Mouse (Mus musculus): ENCODE data around the gene Dennd1a. TPM values are rescaled to one million over a fixed set of nuclear protein-coding genes. Genes with fewer than 3 reads are reported as not detected.

Dennd1a gene
- total and polyA plus RNA-seq, 2 experiments from 2014 or later = 16.7 to 52.1 TPM

DNA sequence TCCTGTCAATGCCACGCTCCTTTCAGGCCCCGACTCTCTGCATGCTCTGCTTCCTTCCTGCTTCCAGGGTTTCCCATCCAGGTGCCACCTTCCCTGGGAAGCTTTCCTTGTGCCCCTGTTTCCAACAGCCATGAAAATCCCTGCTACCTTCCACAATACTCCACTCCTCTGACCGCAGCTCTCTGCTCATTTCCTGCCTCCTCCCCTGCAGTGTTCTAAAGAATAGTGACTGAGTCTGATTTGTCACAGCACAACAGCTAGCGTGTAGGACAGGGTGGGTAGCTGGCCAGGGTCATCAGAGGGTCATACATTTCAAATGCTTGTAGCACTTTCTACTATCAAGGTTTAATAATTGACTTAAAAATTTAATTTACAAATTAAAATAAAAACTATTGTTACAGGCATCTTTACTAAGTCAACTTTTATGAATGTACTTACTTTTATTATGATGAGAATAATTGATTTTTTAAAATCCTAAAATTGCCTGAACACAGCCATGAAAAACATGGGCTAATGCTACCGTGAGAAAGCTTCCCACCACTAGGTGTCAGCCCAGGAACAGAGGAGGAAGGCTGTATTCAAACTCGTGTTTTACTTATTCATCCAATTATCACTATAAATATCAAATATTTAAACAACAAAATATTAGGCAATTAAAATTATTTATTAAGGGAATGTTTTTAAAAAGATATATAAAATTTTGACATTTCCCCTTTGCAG lies 361.6 kb downstream of the Dennd1a start:
- DNase-seq (peak; percentile 77), ATAC-seq (peak; percentile 80; the same call in 1 of the 2 replicates)
- H3K9me3 ChIP-seq (ENCODE audit: low read length) = no peaks in the 10 kb centered on the region
- no peaks in the 10 kb centered on the region for H3K4me1 ChIP-seq (ENCODE audit: insufficient read depth)
- no peak overlapping the region for H3K4me3 ChIP-seq (ENCODE audit: low read depth, low read length)
- H3K4me2 ChIP-seq (ENCODE audit: low read depth) = no peak overlapping the region
- 16% methylated on average over 6 of the region's 6 CpGs for WGBS
- H3K27ac ChIP-seq (ENCODE audit: low read depth, low read length) = no peak overlapping the region
- H3K27me3 ChIP-seq (ENCODE audit: insufficient read depth, low read length) = no peaks in the 10 kb centered on the region
- no peaks in the 10 kb centered on the region for H3K36me3 ChIP-seq (ENCODE audit: insufficient read depth)
- H3K9ac ChIP-seq = no peak overlapping the region
- peak; percentile 91 for TF ChIP-seq CTCF (IDR thresholded peaks at IDR 0.05; ENCODE audit: low read depth)

DNA sequence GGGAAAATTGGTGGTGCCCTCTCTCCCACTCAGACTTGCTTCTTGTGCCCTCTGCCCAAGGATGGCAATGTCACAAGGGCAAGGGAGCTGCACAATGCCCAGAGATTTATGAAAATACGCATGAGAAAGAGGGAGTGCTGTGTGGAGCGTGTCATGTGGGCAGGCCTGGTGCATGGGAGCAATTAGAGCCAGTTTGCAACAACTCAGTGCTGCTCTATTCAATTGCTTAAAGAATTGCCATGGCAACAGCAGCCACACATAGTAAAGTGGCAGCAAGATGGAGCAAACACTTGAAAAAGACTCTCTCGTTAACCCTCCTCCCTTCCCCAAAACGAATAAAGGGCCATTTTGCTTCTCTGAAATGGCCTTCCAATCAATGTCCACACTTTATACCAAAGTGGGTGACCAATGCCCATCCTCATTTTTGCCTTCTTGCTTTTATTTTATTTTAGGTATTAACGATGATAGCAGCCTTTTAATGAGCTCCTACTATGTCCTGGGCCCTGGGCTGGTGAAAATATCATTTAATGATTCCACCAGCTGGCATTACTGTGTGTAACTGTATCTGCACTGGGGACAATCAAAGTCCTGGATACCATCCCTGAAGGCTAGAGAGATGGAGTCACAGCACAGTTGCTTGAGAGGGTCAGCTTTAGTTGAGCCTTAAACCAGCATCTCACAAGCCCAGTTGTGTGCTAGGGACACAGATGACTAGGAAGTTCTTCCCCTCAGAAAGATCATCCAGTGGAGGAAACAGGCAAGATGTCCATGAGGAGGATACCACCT lies 378.3 kb downstream of the Dennd1a start:
- H3K27me3 ChIP-seq (ENCODE audit: insufficient read depth, low read length) = no peaks in the 10 kb centered on the region
- 13% methylated on average over 5 of the region's 5 CpGs for WGBS
- peak overlapping the region; percentile 31; the same call in 1 of the 2 replicates for H3K9ac ChIP-seq
- ATAC-seq (peak; percentile 98), DNase-seq (peak; percentile 79)
- no peaks in the 10 kb centered on the region for H3K9me3 ChIP-seq (ENCODE audit: low read length)
- no peak; the same call in 1 of the 2 replicates for TF ChIP-seq CTCF (IDR thresholded peaks at IDR 0.05; ENCODE audit: low read depth)
- H3K27ac ChIP-seq (ENCODE audit: low read depth, low read length) = peak overlapping the region; percentile 74
- H3K4me2 ChIP-seq (ENCODE audit: low read depth) = no peak overlapping the region
- H3K4me1 ChIP-seq (ENCODE audit: insufficient read depth) = peaks cover 9% of the 10 kb centered on the region; the same call in 1 of the 2 replicates
- H3K4me3 ChIP-seq (ENCODE audit: low read depth, low read length) = no peak overlapping the region
- no peaks in the 10 kb centered on the region for H3K36me3 ChIP-seq (ENCODE audit: insufficient read depth)

DNA sequence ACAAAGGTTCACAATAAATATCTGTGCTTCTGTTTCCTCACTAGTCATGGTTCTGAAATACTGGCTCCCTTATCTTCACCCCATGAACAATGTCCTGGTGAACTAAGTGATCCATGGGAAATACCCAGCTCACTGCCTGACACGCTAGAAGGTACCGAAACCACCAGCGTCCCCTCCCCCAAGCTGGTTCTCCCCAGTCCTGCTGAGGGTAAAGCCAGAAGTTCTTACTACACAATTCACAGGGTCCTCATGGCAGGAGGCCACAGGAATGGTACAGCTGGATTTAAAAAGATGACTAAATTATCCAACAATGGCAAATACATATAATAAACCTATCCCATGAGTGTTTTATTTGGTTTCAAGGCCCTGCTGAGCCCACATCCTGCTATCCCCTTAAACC lies 378.9 kb downstream of the Dennd1a start:
- DNase-seq = no peak
- H3K4me3 ChIP-seq (ENCODE audit: low read depth, low read length) = no peak overlapping the region
- no peak overlapping the region for H3K4me2 ChIP-seq (ENCODE audit: low read depth)
- H3K9ac ChIP-seq = peak overlapping the region; percentile 31; the same call in 1 of the 2 replicates
- H3K27me3 ChIP-seq (ENCODE audit: insufficient read depth, low read length) = no peaks in the 10 kb centered on the region
- ATAC-seq = peak; percentile 32
- peaks cover 9% of the 10 kb centered on the region; the same call in 1 of the 2 replicates for H3K4me1 ChIP-seq (ENCODE audit: insufficient read depth)
- H3K36me3 ChIP-seq (ENCODE audit: insufficient read depth) = no peaks in the 10 kb centered on the region
- no peak for TF ChIP-seq CTCF (IDR thresholded peaks at IDR 0.05; ENCODE audit: low read depth)
- H3K27ac ChIP-seq (ENCODE audit: low read depth, low read length) = peak overlapping the region; percentile 74
- H3K9me3 ChIP-seq (ENCODE audit: low read length) = no peaks in the 10 kb centered on the region
- WGBS = 60% methylated on average over 3 of the region's 3 CpGs

DNA sequence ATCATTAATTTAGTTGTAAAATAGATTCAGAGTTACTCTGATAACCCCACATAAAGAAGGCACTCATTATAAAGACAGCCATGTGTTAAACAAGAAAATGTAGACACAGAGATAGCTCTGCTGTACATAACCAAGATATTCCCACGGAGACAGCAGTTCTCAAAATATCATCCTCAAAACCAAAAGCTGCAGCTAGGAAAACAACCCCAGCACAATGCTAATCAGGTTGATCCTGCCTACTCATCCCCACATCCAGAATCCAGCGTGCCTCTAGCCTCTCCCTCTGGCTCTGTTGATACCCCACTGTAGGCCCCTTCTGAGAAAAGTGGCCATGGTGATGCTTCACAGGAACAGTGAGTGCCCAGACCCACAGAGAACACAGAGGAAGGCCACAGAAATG lies 380.9 kb downstream of the Dennd1a start:
- TF ChIP-seq CTCF (IDR thresholded peaks at IDR 0.05; ENCODE audit: low read depth) = no peak

DNA sequence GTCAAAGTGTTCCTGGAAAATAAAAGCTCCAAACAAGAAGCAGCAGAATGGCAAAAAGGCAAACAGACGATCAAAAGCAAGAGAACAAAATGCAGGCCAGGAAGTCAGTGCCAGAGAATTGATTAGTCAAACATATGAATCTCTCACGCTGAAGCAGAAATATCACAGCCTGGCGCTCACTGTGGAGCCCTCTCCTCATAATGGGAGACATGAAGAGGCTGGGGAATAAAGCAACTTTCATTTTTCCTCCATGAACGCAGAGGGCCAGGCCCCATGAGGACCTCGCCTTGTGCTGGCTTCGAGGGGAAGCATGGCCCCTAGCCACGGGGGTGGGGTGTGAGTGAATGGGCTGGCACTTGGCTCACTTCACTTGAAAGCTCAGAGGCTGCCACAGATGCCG lies 383.9 kb downstream of the Dennd1a start:
- Histone ChIP-seq H3K4me1 (ENCODE audit: insufficient read depth) (0 out of 2 replicates have a peak, but pooled peaks cover under 1% of the 10 kb centered on the region), H3K36me3 (ENCODE audit: insufficient read depth) (no peaks in the 10 kb centered on the region), H3K9ac (no peak overlapping the region), H3K27ac (ENCODE audit: low read depth, low read length) (no peak overlapping the region), H3K4me3 (ENCODE audit: low read depth, low read length) (no peak overlapping the region), H3K9me3 (ENCODE audit: low read length) (no peaks in the 10 kb centered on the region), H3K4me2 (ENCODE audit: low read depth) (no peak overlapping the region), H3K27me3 (ENCODE audit: insufficient read depth, low read length) (no peaks in the 10 kb centered on the region)
- DNase-seq (peak; percentile 49), ATAC-seq (peak; percentile 63)
- 48% methylated on average over 8 of the region's 8 CpGs for WGBS
- TF ChIP-seq CTCF (IDR thresholded peaks at IDR 0.05; ENCODE audit: low read depth) = no peak

More for the DNA sequence above, 380.9 kb downstream of the Dennd1a start:
- H3K27ac ChIP-seq (ENCODE audit: low read depth, low read length) = no peak overlapping the region
- no peaks in the 10 kb centered on the region for H3K9me3 ChIP-seq (ENCODE audit: low read length)
- DNase-seq (no peak), ATAC-seq (no peak)
- H3K4me2 ChIP-seq (ENCODE audit: low read depth) = no peak overlapping the region
- H3K4me1 ChIP-seq (ENCODE audit: insufficient read depth) = peaks cover 9% of the 10 kb centered on the region; the same call in 1 of the 2 replicates
- H3K27me3 ChIP-seq (ENCODE audit: insufficient read depth, low read length) = no peaks in the 10 kb centered on the region
- no peaks in the 10 kb centered on the region for H3K36me3 ChIP-seq (ENCODE audit: insufficient read depth)
- WGBS = 60% methylated on average over 2 of the region's 2 CpGs
- H3K4me3 ChIP-seq (ENCODE audit: low read depth, low read length) = no peak overlapping the region
- no peak overlapping the region for H3K9ac ChIP-seq

DNA sequence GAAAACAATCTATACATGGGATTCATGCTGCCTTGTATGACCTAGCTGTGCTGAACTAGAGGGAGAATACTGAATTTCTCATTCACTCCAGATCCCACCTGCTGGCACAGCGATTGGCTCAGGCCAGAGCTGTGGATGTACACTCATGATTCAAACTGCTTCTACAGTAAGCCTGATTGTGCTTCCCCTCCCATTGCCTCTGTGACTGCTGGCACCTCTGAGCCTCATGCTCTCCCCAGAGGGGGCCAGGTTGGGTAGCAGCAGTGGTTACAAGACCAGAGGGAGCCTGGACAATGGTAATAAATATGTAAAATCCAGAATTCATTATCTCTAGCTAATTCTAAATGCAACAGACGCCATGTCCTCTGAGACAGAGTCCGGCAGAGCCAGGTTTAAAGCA lies 404.0 kb downstream of the Dennd1a start:
- Histone ChIP-seq H3K9me3 (ENCODE audit: low read length) (no peaks in the 10 kb centered on the region), H3K4me1 (ENCODE audit: insufficient read depth) (no peaks in the 10 kb centered on the region), H3K27ac (ENCODE audit: low read depth, low read length) (no peak overlapping the region), H3K4me2 (ENCODE audit: low read depth) (no peak overlapping the region), H3K27me3 (ENCODE audit: insufficient read depth, low read length) (no peaks in the 10 kb centered on the region), H3K4me3 (ENCODE audit: low read depth, low read length) (no peak overlapping the region), H3K9ac (no peak overlapping the region), H3K36me3 (ENCODE audit: insufficient read depth) (no peaks in the 10 kb centered on the region)
- no peak for TF ChIP-seq CTCF (IDR thresholded peaks at IDR 0.05; ENCODE audit: low read depth)
- DNase-seq = no peak
- 69% methylated on average over 3 of the region's 3 CpGs for WGBS
- ATAC-seq = no peak

Data from forebrain, postnatal 0 days (tissue).